24 mouse cellular contexts compared by ENCODE assay signal in genomic region chr17:10633769-10634168, GRCm38 (mm10).
"Had no signal": no experiment of that assay in that cellular context is flagged by ENCODE, and none has a peak within 500 bp of the region (broad histone marks: within the 10 kb centered on the region; RNA-seq: fewer than 3 reads in every experiment).

No protein-coding gene starts in this region.

- H3K9me3 ChIP-seq: heart, embryonic 13.5 days; heart, embryonic 15.5 days; hindbrain, embryonic 13.5 days; hindbrain, embryonic 15.5 days; limb, embryonic 13.5 days; limb, embryonic 15.5 days; liver, embryonic 12.5 days had no signal

- H3K36me3 ChIP-seq: heart, embryonic 13.5 days; heart, embryonic 15.5 days; hindbrain, embryonic 13.5 days; hindbrain, embryonic 15.5 days; limb, embryonic 13.5 days; limb, embryonic 15.5 days; liver, embryonic 12.5 days had no signal

- H3K27ac ChIP-seq: heart, embryonic 13.5 days; heart, embryonic 15.5 days; hindbrain, embryonic 13.5 days; hindbrain, embryonic 15.5 days; hindbrain, postnatal 0 days; limb, embryonic 13.5 days; limb, embryonic 15.5 days; liver, embryonic 12.5 days; liver, embryonic 14.5 days had no signal

- ATAC-seq: hindbrain, postnatal 0 days; intestine, embryonic 16.5 days; liver, embryonic 12.5 days had no signal

- H3K9ac ChIP-seq: heart, embryonic 13.5 days; heart, embryonic 15.5 days; hindbrain, embryonic 13.5 days; hindbrain, embryonic 15.5 days; limb, embryonic 13.5 days; limb, embryonic 15.5 days; liver, embryonic 12.5 days; liver, embryonic 14.5 days had no signal

- H3K4me1 ChIP-seq: heart, embryonic 15.5 days; limb, embryonic 15.5 days; liver, embryonic 12.5 days had no signal

- H3K27me3 ChIP-seq: heart, embryonic 13.5 days; heart, embryonic 15.5 days; hindbrain, embryonic 13.5 days; hindbrain, embryonic 15.5 days; limb, embryonic 13.5 days; limb, embryonic 15.5 days; liver, embryonic 12.5 days had no signal

- DNase-seq: gastrocnemius, postnatal 14 days; gastrocnemius, postnatal 36 days; heart, adult 18-20 months; heart, postnatal 14 days; heart, postnatal 36 days; kidney, adult 11 months; kidney, adult 2 months; kidney, adult 9 months; kidney, postnatal 14 days; kidney, postnatal 36 days; layer of hippocampus, adult 9-11 months; layer of hippocampus, postnatal 36 days; left cerebral cortex, postnatal 4 days had no signal

- H3K4me2 ChIP-seq: heart, embryonic 11.5 days; heart, embryonic 13.5 days; heart, embryonic 15.5 days; hindbrain, embryonic 13.5 days; hindbrain, embryonic 15.5 days; limb, embryonic 13.5 days; limb, embryonic 15.5 days; liver, embryonic 12.5 days had no signal

- H3K4me3 ChIP-seq: heart, embryonic 13.5 days; heart, embryonic 15.5 days; hindbrain, embryonic 13.5 days; hindbrain, embryonic 15.5 days; limb, embryonic 13.5 days; limb, embryonic 15.5 days; liver, embryonic 12.5 days had no signal
